Mouse (Mus musculus): ENCODE measurements around the gene Tdp1.
A peak's percentile ranks its signal among the peaks of the same experiment; 100 is the strongest.

The Tdp1 gene

GRCm38 (mm10) chr12:99898248-99898870, 14.0 kb downstream of the Tdp1 start:
- no peak for DNase-seq

- peak; percentile 31 to 38 for DNase-seq
Measured at GRCm38 (mm10) chr12:99899991-99900390, 15.7 kb downstream of the Tdp1 start.

- peak; percentile 33 to 39 for DNase-seq
Measured at GRCm38 (mm10) chr12:99901973-99902866, 17.9 kb downstream of the Tdp1 start.

- DNase-seq: peak; percentile 52 to 54
Measured at GRCm38 (mm10) chr12:99902867-99903370, 18.6 kb downstream of the Tdp1 start.

GRCm38 (mm10) chr12:99904537-99904936, 20.2 kb downstream of the Tdp1 start:
- DNase-seq: no peak

- DNase-seq: no peak
Measured at GRCm38 (mm10) chr12:99911466-99911865, 27.1 kb downstream of the Tdp1 start.

GRCm38 (mm10) chr12:99917800-99918427, 33.6 kb downstream of the Tdp1 start:
- no peak for DNase-seq

GRCm38 (mm10) chr12:99919636-99920035, 35.3 kb downstream of the Tdp1 start:
- no peak for DNase-seq

- DNase-seq: peak; percentile 18 to 40
Measured at GRCm38 (mm10) chr12:99921045-99921444, 36.7 kb downstream of the Tdp1 start.

GRCm38 (mm10) chr12:99923131-99923606, 38.9 kb downstream of the Tdp1 start:
- no peak for DNase-seq

GRCm38 (mm10) chr12:99923703-99924102, 39.4 kb downstream of the Tdp1 start:
- no peak for DNase-seq

- DNase-seq: no peak
Measured at GRCm38 (mm10) chr12:99928311-99928710, 44.0 kb downstream of the Tdp1 start.

- DNase-seq: no peak
Measured at GRCm38 (mm10) chr12:99929160-99929559, 44.8 kb downstream of the Tdp1 start.

GRCm38 (mm10) chr12:99932245-99932644, 47.9 kb downstream of the Tdp1 start:
- no peak for DNase-seq

GRCm38 (mm10) chr12:99933630-99934029, 49.3 kb downstream of the Tdp1 start:
- DNase-seq: no peak

GRCm38 (mm10) chr12:99935403-99935802, 51.1 kb downstream of the Tdp1 start:
- no peak for DNase-seq

GRCm38 (mm10) chr12:99938476-99938875, 54.2 kb downstream of the Tdp1 start:
- DNase-seq: no peak

GRCm38 (mm10) chr12:99939179-99939578, 54.9 kb downstream of the Tdp1 start:
- no peak for DNase-seq

- DNase-seq: no peak
Measured at GRCm38 (mm10) chr12:99940704-99941103, 56.4 kb downstream of the Tdp1 start.

GRCm38 (mm10) chr12:99942441-99942840, 58.1 kb downstream of the Tdp1 start:
- DNase-seq: peak; percentile 34 to 38

- DNase-seq: peak; percentile 81 to 82
Measured at GRCm38 (mm10) chr12:99952928-99953327, 68.6 kb downstream of the Tdp1 start.

GRCm38 (mm10) chr12:99956411-99956810, 72.1 kb downstream of the Tdp1 start:
- peak; percentile 61 to 63 for DNase-seq

All from B cell, adult 2 months (primary cell).